Mouse (Mus musculus) spleen, postnatal 14 days (tissue): ENCODE results near the gene Dlgap1.
A peak's percentile ranks its signal among the peaks of the same experiment; 100 is the strongest.

Source experiments
- DNase-seq, 2 experiments: peaks; one replicate each; pipeline ENCODE4 v3.0.0; 2021 to 2022; ENCODE audit warnings: low spot score in 2 of 2

Gene Dlgap1

DNA sequence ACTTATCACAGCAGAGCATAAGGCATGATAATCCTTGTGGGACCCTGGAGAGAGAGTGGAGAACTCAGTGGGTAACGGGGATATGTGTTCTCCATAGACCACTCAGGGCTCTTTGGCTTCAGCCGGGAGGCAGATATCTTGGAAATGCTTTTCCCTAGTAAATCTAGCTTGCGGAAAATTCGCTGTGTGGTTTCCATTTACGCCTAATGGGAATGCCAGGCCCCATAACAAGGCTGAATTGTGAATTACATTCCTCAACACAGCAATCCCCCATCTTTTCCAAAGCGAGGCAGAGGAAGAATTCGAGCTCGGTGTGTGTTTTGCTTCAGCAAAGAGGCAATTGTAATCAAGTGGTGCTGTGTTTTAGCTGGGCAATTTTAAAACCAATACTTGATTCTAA, 372.4 kb downstream of the Dlgap1 start:
- DNase-seq: no peak

DNA sequence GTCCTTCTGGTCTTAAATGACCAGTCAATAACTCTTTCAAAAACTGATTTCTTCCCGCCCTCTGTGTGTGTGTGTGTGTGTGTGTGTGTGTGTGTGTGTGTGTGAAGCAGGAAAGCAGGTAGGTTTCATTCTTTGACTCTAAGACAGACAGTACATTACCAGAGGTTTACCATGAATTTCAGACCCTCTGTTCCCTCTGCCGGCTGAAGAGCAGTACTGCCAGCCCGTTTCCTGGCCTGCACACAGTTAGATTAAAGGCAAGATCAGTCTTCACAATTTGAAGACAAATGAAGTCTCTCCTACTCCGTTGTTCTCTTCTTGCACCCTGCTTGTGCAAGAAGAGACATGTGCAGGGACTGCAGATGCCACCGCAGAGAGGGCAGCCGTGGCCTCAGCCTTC, 373.0 kb downstream of the Dlgap1 start:
- DNase-seq: no peak

DNA sequence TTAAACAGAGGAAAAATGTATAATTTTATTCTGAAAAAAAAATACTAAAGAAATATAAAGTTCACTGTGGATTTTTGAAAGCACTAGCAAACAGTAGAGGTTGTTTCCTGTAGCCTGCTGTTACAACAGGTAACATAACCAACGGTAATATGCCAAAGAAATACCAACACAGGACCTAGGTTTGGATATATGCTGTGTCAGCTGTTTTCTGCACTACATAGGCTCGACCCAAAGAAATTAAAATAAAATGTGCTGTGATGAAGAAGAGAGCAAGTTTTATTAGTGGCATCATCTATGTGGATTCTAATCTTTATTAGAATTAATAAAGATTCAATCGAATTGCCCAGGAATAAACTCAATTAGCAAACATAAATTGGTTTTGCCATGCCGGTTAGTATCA, 378.5 kb downstream of the Dlgap1 start:
- no peak for DNase-seq

DNA sequence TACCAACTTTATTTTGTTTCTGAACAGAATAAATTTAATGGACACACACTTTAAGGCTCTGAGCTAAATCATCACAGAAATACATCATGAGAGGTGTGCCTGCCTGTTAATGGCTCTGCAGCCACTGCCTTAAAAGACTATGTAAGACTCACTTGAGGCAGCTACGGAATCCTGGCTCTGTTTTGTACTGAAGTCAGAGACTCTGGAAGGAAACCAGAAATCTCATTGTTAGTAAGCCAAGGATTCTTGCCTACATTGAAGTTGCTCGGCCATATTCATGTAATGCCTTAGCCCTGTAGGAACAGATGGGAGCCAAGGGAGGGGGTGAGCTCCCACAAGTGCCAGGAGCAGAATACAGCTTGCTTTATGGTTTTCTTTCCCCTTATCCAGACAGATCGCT, 394.7 kb downstream of the Dlgap1 start:
- DNase-seq: no peak

DNA sequence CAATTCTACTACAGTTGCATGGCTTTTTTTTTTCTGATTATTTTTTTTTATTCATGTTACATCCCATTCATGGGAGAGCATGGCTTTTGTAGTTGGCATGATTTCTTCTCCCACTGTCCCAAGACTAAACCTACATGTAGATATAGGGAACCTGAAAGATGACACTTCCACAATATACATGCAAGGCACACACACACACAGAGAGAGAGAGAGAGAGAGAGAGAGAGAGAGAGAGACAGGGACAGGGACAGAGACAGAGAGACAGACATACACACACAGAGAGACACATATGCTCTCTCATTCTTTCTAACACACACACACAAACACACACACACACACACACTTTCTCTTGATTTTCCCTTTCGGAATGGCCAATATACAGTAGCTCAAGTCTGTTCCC, 395.1 kb downstream of the Dlgap1 start:
- DNase-seq: no peak

DNA sequence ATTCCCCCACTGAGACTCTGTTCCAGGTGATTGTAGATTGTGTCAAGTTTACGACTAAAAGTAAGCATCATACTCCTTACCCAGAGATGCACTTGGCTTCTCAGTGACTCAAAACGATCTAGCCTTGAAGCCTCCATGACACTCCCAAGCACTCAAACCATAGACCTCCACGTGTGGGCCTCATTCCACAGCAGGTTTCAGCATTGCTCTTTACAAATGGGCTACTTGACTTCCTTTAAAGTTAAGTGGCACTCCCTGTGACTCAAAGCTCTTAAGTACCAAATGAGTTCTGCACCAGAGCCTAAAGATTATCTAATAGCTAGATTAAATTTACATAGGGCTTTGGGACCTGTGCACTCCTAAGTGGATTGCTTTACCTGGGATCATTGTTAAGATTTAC, 400.3 kb downstream of the Dlgap1 start:
- no peak for DNase-seq

DNA sequence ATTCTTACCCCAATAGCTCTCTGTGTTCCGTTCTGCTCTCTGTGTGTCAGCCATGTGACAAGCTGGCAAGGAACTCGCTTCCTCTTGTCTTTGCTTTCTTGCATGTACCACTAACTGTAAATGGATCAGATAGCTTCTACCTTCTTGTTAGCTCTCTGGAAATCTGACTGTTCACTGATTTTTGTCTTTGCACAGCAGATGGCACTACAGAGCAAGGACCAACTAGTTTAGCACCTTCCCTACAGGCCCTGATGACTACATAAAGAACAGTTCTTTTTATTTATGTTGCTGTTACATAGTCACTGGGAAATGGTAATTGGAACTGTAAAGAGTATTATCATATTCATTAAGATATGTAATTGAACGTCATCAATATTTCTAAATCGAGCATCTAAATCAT, 408.1 kb downstream of the Dlgap1 start:
- no peak for DNase-seq

DNA sequence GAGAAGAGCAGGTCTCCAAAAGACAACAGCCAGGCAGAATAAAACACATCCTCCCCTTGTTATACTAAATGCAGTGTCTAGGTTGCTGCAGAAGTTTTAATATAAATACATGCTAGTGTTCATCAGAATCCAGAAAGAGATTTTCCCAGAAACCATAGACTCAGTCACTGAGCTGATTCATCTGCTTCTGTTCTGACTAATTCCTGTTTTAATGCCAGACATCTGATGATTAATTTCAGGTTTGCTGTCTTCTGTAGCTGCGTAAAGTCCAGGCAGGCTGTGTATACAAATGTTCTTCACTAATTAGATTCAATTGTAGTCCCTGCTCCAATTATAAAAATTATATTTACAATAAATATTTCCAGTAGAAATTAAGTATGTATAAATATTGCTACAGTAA, 419.6 kb downstream of the Dlgap1 start:
- DNase-seq: no peak

DNA sequence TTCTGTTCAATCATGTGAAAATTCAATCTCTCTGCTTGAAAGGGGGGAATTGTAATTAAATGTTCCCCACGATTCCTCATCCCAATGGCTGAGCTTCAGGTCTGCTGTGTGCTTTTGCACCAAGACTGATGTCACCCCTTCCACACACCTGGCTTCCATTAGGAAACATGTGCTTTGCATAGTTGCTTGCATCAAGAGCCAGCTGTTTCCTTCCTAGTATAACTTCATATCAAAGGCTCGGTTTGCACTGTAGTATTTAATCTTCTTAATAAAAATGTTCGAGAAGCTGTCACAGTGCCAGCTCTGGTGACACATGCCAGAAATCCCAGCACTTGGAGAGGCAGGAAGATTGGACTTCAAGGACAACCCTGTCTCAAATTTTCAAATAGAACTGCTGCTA, 428.3 kb downstream of the Dlgap1 start:
- DNase-seq: no peak

DNA sequence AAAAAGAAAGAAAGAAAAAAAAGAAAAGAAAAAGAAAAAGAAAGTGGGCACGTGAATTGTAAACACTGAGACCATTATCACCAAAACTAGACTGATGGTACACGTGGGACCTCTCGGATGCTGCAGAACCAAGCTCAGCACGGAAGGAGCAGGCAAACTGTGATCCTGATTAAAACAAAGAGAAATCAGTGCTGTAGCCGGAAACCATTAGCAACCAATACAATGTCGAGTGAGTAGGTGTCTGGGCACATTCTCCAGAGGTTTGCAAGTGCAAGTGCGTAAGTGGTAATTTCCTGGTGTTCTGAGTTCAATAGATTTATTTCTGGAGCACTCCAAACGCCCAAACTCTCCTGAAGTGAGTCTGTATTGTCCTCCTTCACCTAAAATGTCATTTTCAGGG, 428.8 kb downstream of the Dlgap1 start:
- DNase-seq: no peak

DNA sequence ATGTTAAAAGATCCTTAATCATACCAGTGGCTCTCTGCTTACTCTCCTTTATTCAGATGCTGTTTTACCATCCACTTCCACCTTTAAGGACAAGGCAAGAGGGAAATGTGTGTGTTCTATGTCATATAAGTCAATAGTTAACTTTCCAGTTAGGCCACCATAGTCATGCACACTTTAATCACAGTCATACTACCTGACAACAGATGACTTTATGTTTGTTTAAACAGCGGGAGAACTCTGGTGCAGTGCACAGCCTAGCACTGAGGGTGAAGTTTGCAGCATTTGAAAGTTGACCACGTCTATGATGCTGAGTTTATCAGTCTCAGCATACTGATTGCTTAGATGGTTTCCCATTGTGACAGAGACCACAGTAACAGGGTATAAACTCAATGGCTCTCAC, 433.0 kb downstream of the Dlgap1 start:
- no peak for DNase-seq

DNA sequence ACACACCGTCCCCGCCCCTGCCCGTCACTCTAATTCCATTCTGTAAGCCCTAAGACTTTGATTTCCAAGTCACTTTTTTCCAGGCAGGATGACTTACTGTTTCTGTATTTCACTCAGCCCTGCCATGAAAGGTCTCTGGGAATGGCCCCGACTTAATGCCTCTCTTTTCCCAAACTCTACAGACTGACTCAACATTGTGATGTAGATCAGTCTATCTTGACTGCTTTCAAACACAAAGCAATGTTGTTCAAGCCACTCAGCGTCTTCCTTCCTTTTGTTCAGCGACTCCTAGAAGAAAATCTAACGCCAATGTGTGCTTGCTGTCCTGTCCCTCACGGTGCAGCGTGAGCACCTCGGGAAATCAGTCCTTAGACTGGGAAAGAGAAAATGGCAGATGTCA, 434.9 kb downstream of the Dlgap1 start:
- DNase-seq: no peak

DNA sequence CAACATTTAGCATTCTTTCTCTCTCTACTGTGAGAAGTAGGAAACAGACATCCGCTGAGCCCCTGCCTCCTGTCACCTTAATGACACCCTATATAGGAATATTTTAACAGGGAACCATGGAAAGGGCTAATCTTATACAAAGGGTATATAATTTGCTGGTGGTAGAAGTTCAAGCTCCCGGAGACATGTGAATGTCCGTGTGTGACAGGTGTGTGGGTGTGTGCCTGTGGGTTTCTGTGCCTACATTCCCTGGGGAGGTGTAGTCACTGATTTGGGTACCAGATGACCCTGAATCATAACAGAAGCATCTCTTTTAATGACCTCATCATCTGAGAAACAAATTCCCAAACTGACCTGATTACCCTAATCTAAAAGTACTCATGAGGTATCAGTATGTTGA, 445.3 kb downstream of the Dlgap1 start:
- no peak for DNase-seq

DNA sequence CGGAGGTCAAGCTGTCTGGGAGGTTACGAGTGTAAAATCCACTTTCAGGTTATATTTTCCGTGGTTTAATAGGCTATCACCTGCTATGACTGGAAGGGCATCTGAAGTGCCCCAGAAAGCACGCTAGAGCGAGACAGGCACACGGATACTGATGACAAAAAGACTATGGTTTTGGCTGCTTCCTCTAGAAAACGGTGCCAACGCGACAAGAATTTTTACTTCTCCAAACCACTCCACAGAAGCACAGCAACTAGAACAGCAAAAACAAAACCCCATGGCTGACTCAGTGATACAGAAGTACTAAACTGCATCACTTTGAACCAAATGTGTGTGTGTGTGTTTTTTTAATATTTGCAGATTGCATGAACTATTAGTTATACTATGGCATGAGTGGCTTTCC, 459.0 kb downstream of the Dlgap1 start:
- no peak for DNase-seq

DNA sequence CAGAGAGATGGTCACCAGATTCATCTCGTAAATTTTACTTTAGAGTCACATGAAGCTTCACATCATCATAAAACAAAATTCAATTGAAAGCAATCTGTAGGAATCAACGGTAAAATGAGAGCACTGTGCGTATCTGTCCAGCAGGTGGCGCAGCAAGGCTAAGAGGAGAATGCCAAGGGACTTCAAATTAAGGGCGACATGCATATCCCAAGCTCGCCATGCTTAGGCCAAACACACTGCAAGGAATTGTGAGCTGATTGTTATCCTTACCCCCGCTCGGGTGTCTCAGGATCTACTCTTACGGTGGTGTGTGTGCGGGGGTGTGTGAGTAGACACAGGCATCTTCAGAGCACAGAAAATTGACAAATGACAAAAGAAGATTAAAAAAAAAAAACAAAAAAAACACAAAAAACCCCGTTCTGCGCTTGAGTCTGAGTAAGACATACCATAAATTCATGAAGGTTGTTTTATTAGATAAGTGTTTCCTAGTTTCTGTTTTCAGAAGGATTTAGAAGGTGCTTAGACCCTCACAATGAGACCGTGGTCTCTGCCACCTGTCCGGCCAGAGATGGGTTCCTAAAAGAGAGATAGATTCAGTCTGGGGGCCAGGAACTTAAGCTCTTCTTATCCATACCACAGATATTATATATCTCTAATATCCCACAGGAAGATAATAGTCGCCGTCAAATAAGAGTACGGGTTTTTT, 461.0 kb downstream of the Dlgap1 start:
- DNase-seq: peak in 1 of 2 experiments; percentile 15

DNA sequence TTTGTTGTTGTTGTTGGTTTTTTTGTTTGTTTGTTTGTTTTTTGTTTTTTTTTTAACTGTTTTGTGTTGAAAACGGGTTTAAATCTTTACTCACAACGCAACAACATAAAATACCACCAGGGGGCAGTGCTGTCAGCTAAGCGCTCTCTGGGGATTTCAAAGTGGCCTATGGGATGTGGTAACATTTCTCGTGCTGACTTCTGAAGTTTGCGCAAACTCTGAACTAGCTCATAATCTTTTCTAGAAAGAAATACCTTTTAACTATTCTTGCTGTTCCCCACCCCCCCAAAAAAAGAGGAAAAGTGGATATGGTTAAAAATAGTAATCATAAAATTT, 461.5 kb downstream of the Dlgap1 start:
- DNase-seq: no peak

DNA sequence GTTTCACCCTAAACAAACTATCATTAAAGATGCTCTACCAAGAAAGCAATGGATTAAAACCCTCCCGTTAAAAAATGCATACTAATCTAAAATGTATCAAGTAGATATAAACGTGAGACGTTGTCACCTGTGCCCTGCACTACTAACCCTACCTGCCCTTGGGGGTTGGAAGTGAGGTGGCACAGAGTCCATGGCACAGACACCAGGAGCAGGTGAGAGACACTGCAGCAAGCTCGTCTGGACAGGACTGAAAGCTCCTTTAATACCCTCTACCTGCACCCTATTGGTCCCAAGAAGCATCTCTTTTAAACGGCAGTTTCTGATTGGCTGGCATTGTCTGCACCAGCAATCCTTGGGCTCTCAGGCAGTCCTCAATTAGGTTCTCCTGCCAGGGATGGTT, 464.0 kb downstream of the Dlgap1 start:
- no peak for DNase-seq

DNA sequence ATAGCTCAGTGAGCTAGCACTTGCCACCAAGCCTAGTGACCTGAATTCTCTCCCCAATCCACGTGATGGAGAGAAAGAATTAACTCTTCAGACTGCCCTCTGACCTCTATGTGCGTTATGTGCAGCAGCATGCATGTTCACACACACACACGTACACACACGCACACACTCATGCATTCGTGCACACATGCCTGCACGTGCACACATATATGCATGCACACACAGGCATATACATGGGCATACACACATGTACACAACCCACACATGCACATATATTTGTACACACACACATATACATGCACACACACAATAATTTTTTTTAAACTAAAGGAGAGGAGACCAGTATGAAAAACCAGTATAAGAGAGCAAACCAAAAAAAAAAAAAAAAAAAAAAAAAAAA, 465.7 kb downstream of the Dlgap1 start:
- DNase-seq: no peak

DNA sequence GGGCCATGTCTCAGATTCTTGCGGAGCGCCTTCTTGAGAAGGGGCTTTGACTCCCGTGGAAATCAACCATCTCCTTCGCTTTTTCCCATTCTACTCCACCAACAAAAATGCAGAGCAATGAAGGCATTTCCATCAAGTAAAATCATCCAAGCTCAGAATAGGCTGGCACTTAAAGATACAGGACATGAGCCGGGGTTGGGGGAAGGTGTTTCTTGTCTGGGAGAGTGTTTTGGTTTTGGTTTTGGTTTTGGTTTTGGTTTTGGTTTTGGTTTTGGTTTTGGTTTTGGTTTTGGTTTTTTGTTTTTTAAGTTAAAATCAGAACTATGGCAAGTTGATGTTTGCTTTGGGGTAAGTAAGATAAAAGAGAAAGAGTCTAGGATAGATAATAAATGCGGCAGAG, 466.7 kb downstream of the Dlgap1 start:
- DNase-seq: no peak

DNA sequence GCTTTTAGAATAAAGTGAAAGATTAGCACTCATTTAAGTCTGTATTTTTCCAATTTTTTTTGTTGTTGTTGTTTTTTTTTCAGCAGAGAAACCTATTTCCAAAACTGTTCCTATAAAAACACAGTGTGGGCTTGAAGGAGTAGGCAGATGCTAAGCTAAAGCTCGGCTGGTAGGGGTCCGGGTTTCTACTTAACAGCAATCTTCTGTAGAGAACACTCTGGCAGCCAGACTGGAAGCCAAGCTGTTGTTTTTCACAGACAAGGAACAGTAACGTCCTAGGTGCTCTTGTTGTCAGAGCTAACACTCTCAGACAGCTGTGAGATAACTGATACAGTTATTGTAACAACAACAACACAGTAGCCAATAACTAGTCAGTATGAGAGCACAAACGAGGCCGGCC, 468.4 kb downstream of the Dlgap1 start:
- no peak for DNase-seq

DNA sequence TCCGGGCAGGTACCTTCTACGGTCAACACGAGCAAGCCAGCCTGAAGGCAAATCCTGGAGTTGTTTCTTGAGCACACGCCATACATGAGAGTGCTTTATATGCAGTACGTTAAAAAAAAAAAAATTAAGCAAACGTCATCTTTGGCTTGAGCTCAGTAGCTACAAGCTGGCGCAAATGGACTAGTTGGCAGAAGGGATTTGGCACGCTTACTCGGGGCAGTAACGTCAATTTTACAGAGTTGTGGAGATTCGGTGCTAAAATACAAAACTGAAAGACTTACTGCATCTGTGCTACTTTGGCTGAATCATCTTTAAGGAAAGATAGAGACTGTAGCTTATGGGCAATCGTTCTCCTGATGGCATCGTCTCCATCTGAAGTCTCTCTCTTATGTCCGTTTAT, 474.1 kb downstream of the Dlgap1 start:
- DNase-seq: no peak

DNA sequence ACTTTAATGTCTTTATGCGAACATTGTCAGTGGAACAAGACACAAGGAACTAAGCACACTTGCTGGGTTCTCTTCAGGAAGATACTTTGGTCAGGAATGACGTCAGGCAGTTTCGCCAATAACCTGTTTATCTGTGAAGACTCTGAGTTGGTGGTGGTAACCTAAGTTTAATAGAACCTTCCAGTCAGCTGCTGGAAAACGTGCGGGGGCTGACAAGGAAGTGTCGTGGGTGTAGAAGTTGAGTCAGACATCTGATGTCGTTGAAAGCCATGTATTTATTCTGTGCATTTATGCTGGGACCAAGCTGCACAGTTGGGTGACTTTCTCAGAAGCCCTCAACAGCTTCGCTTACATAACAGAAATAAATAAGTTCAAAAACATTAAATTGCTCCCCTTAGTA, 477.6 kb downstream of the Dlgap1 start:
- no peak for DNase-seq

DNA sequence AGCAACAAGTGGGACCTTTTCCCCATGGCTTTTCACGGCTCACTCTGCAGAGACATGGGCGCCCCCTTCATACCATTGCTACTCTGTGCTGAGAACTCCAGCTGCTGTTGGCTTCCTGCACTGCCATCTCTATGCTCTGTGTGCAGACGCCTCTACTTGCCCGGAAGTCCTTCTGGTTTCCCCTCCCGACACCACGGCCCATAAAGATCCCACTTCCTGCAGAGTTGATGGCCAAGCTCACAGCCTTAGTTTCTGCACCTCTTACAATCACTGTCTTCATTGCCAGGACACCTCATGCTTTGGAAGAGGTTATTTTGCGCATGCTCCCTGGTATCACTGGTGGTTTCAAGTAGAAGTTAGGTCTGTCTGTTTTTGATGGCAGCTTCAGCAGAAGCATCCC, 486.2 kb downstream of the Dlgap1 start:
- DNase-seq: no peak

DNA sequence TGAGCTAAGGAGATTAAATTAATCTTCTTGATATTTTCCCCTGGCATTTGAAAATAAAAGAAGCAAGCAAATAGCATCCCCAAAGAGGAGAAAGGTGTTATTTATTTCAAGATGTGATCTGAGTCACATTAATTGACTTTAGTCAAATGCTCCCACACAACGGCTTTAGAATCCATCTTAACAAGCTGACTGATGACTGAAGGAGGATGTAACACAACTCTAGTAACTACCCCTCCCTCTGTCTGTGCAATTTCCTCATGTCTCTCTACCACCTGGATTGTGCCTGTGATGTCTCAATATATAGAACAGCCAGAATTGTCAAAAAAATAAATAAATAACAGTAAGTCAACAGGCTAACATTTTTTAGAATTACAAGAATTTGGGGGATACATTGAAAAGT, 488.2 kb downstream of the Dlgap1 start:
- no peak for DNase-seq

DNA sequence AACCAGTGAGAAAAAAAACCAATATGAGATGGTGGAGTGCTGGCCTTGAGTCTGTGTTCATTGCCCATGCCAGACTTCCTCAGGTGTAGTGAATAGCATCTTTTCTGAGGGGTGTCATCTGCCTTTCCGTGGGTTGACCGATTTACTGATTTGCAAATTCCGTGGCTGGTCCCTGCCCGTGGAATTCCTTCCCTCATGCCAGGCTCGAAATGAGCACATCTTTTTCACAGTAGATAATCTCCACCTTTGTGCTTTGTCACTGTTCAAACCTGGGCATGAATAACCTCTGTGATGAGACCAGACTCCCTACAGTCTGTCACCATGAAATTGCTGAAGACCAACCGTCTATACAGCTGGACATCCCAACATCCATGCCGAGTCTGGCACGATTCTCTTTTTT, 493.4 kb downstream of the Dlgap1 start:
- no peak for DNase-seq
